Mouse (Mus musculus) midbrain, embryonic 15.5 days (tissue): ENCODE results near the gene Pah. TPM values are rescaled to one million over a fixed set of nuclear protein-coding genes. Genes with fewer than 3 reads are reported as not detected.

ENCODE experiments used
- ATAC-seq: fragments of 200-750 bp; cut with Nextera tagmentation; replicated peaks from 2 replicates; pipeline ENCODE4 v1.8.0; 2017; ENCODE audit warnings: moderate TSS enrichment
- H3K27ac ChIP-seq: fragments of 300-500 bp; sonication (generic); 2 replicates; pipeline ENCODE4 v1.5.1; 2015; ENCODE audit warnings: mild to moderate bottlenecking, inconsistent platforms
- H3K27me3 ChIP-seq: fragments of 300-500 bp; sonication (generic); replicated peaks from 2 replicates; pipeline ENCODE4 v1.6.1; 2015; ENCODE audit warnings: inconsistent platforms
- H3K36me3 ChIP-seq: fragments of 300-500 bp; sonication (generic); replicated peaks from 2 replicates; pipeline ENCODE4 v1.6.1; 2015; ENCODE audit warnings: inconsistent platforms
- H3K4me1 ChIP-seq: fragments of 300-500 bp; sonication (generic); 2 replicates; pipeline ENCODE4 v1.6.1; 2015; ENCODE audit warnings: inconsistent platforms
- H3K4me2 ChIP-seq: fragments of 300-500 bp; sonication (generic); 2 replicates; pipeline ENCODE4 v1.6.1; 2015; ENCODE audit warnings: inconsistent platforms, mild to moderate bottlenecking, moderate library complexity
- H3K4me3 ChIP-seq: fragments of 300-500 bp; sonication (generic); 2 replicates; pipeline ENCODE4 v1.5.1; 2015; ENCODE audit warnings: mild to moderate bottlenecking, inconsistent platforms
- H3K9ac ChIP-seq: fragments of 300-500 bp; sonication (generic); 2 replicates; pipeline ENCODE4 v1.6.1; 2015; ENCODE audit warnings: mild to moderate bottlenecking, inconsistent platforms
- H3K9me3 ChIP-seq: fragments of 300-500 bp; sonication (generic); 2 replicates; pipeline ENCODE4 v1.6.1; 2016; ENCODE audit warnings: inconsistent platforms
- WGBS: fragments of 180-500 bp; shearing (Covaris S2); methylation state at CpG from one replicate; pipeline ENCODE4 v1.1.7; 2015; ENCODE audit warnings: mixed read lengths; 5-methylcytosine and 5-hydroxymethylcytosine counted together
- polyA plus RNA-seq: library from polyadenylated mRNA; unstranded; fragments of >200 nt; fragmentation: Nextera tagmentation; extraction: Ambion mirVana; gene quantifications from 2 replicates; pipeline ENCODE4 v1.2.1, GENCODE M21; 2015

Pah gene
- polyA plus RNA-seq, 1 experiment from 2014 or later: not detected

- no peaks in the 10 kb centered on the region for H3K27me3 ChIP-seq
- H3K9me3 ChIP-seq: no peaks in the 10 kb centered on the region
- no peak overlapping the region for H3K27ac ChIP-seq
- H3K4me2 ChIP-seq: no peak overlapping the region
- no peak overlapping the region for H3K4me3 ChIP-seq
- ATAC-seq: no peak
- no peak overlapping the region for H3K9ac ChIP-seq
- H3K4me1 ChIP-seq: no peaks in the 10 kb centered on the region
- H3K36me3 ChIP-seq: no peaks in the 10 kb centered on the region
- WGBS: 95% methylated on average over 2 of the region's 2 CpGs
These were observed 3.0 kb upstream of the Pah start for GRCm38 (mm10) chr10:87518585-87518984.

DNA sequence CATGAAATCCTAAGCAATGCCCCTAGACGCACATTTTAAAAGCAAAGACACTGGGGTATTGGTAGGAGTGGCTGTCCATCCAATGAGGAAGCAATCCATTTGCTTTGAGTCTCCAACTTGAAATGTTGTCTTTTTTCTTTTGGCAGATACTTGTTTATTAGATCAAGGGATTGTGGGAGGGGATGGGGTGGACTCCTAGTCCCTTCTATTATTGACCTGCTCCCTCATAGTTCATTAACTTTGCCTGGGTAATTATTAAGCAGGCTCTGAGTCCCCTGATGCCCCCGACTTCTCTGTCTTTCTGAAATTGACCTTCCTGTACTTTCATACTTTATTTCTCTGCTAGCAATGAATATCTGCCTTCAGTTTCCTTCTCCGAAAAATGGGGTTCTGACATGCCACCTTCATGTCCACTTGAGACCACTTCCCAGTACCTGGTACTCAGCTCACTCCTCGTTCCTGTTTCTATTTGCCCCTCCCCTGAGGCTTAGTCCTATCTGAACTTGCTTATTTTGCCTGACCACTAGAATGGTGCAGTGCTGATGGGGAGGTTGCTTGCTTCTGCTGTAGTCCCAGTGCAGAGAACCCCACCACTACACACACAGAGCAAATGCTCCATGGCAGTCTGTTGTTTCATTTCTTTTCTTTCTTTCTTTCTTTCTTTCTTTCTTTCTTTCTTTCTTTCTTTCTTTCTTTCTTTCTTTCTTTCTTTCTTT, 1.0 kb upstream of the Pah start:
- no peaks in the 10 kb centered on the region for H3K4me1 ChIP-seq
- 83% methylated on average over 4 of the region's 4 CpGs for WGBS
- H3K9me3 ChIP-seq: no peaks in the 10 kb centered on the region
- no peak overlapping the region for H3K4me2 ChIP-seq
- no peak for ATAC-seq
- no peak overlapping the region for H3K4me3 ChIP-seq
- H3K9ac ChIP-seq: no peak overlapping the region
- no peaks in the 10 kb centered on the region for H3K27me3 ChIP-seq
- H3K36me3 ChIP-seq: no peaks in the 10 kb centered on the region
- H3K27ac ChIP-seq: no peak overlapping the region

DNA sequence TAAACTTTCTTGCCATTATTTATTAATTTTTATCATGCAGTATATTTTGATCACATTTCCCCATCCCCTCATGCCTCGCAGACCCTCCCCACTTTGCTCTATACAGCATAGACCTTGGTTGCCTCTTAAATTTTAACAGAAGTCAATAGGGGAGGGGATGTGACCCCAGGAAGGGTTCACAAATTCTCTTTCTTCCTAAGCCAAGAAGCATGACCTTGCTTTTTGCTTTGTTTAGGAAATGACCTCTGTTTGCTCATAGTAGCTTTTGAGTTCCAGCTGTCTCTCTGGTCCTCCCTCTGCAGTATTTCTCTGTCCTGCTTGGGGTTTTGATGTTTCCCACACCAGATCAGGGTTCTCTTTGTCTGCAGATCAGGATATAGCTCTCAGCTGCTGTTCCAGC, 12.6 kb downstream of the Pah start:
- Histone ChIP-seq H3K4me2 (no peak overlapping the region), H3K27me3 (no peaks in the 10 kb centered on the region), H3K4me3 (no peak overlapping the region), H3K27ac (no peak overlapping the region), H3K36me3 (no peaks in the 10 kb centered on the region), H3K9me3 (no peaks in the 10 kb centered on the region), H3K4me1 (no peaks in the 10 kb centered on the region), H3K9ac (no peak overlapping the region)
- no peak for ATAC-seq
- WGBS: 91% methylated on average over 1 of the region's 1 CpGs

DNA sequence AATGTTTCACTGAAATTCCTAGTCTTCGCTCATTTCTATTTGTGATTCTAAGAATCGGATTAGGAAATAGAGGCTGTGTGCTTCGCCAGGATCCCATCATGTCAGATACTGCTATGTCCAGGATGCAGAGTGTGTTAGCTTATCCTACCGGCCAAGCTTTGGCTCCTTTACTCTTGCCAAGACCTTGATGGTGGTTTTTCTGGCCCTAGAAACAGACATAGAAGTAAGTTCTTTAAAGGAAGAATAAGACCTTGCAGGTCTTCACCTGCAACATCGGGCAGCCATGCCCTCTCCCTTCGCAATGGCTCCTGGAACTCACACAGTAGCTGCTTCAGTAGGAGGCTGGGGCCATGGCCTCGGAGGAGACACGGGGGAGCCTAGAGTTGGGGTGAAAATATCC, 24.2 kb downstream of the Pah start:
- no peaks in the 10 kb centered on the region for H3K9me3 ChIP-seq
- no peak overlapping the region for H3K9ac ChIP-seq
- H3K27me3 ChIP-seq: no peaks in the 10 kb centered on the region
- no peak overlapping the region for H3K4me2 ChIP-seq
- H3K4me1 ChIP-seq: no peaks in the 10 kb centered on the region
- 88% methylated on average over 8 of the region's 8 CpGs for WGBS
- H3K36me3 ChIP-seq: no peaks in the 10 kb centered on the region
- no peak overlapping the region for H3K27ac ChIP-seq
- H3K4me3 ChIP-seq: no peak overlapping the region
- ATAC-seq: no peak

- Histone ChIP-seq H3K9ac (no peak overlapping the region), H3K9me3 (no peaks in the 10 kb centered on the region), H3K27me3 (no peaks in the 10 kb centered on the region), H3K27ac (no peak overlapping the region), H3K4me3 (no peak overlapping the region), H3K36me3 (no peaks in the 10 kb centered on the region), H3K4me2 (no peak overlapping the region), H3K4me1 (no peaks in the 10 kb centered on the region)
- ATAC-seq: no peak
- 31% methylated on average over 19 of the region's 19 CpGs for WGBS
These were observed 25.0 kb downstream of the Pah start for GRCm38 (mm10) chr10:87546299-87547234.

DNA sequence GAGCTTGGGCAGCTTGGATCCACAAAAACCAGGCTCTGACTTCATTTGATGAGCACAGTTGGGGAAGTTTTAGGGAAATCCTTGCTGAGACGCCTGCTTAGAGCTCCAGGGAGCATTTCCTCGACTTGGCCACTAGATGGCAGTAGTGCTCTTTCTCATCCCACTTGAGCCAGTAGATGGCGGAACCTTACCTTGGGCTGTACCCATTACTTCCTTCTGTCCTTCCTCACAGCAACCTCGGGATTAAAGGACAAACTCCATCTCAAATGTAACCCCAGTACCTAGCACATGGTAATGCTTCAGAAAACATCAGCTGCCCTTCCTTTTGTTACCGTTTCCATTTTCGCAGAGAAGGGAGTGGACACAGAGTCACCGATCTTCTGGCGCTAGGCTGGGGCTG, 31.1 kb downstream of the Pah start:
- H3K27ac ChIP-seq: no peak overlapping the region
- peak; percentile 83 for ATAC-seq
- 31% methylated on average over 8 of the region's 8 CpGs for WGBS
- no peaks in the 10 kb centered on the region for H3K27me3 ChIP-seq
- 0 out of 2 replicates have a peak overlapping the region, but pooled peaks have one; percentile 21 for H3K4me3 ChIP-seq
- H3K4me1 ChIP-seq: peaks cover 3% of the 10 kb centered on the region; the same call in 1 of the 2 replicates
- no peaks in the 10 kb centered on the region for H3K36me3 ChIP-seq
- no peak overlapping the region for H3K9ac ChIP-seq
- peak overlapping the region; percentile 39 for H3K4me2 ChIP-seq
- no peaks in the 10 kb centered on the region for H3K9me3 ChIP-seq

DNA sequence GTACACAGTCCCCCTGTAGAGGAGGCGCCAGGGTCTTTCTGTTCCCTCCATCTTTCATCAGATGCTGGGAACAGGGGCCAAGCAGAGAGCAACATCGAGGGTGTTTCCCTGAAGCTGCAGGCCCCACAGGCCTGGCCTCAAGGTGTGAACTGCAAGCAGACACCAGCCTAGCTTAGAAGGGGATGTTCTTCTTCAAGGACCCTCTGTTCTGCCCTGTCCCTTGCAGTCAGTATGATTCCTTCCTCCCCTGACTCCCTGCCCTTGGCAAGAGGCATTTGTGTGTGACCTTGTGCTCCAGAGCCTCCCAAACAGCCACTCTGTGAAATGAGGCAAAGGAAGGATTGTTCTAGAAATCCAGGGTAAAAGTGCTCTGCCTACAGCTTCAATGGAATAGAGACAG, 34.8 kb downstream of the Pah start:
- Histone ChIP-seq H3K4me2 (no peak overlapping the region), H3K9ac (no peak overlapping the region), H3K9me3 (no peaks in the 10 kb centered on the region), H3K27ac (no peak overlapping the region), H3K27me3 (no peaks in the 10 kb centered on the region), H3K4me3 (no peak overlapping the region), H3K4me1 (peaks cover 3% of the 10 kb centered on the region; the same call in 1 of the 2 replicates), H3K36me3 (no peaks in the 10 kb centered on the region)
- WGBS: 79% methylated on average over 2 of the region's 2 CpGs
- ATAC-seq: no peak

DNA sequence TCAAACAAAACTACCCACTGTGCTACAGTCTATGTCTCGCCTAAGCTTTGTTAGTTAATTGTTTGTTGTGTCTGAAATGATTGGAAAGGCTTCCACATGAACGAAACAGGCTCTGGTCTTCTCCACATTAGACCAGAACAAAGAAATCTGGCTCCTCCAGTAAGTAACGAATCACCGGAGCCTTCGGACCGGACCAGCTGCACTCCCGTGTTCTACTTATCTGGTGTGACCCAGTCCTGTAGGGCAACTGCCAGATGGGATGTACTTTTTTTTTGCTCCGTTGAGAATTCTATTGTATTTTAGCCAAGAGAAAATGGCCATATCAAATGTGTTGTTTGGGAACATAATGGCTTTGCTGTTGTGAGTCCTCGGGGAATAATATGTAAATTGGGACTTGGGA, 42.2 kb downstream of the Pah start:
- no peaks in the 10 kb centered on the region for H3K9me3 ChIP-seq
- WGBS: 38% methylated on average over 9 of the region's 9 CpGs
- no peak overlapping the region for H3K4me3 ChIP-seq
- no peaks in the 10 kb centered on the region for H3K36me3 ChIP-seq
- H3K9ac ChIP-seq: no peak overlapping the region
- ATAC-seq: no peak
- H3K4me2 ChIP-seq: no peak overlapping the region
- no peak overlapping the region for H3K27ac ChIP-seq
- H3K27me3 ChIP-seq: no peaks in the 10 kb centered on the region
- no peaks in the 10 kb centered on the region for H3K4me1 ChIP-seq

DNA sequence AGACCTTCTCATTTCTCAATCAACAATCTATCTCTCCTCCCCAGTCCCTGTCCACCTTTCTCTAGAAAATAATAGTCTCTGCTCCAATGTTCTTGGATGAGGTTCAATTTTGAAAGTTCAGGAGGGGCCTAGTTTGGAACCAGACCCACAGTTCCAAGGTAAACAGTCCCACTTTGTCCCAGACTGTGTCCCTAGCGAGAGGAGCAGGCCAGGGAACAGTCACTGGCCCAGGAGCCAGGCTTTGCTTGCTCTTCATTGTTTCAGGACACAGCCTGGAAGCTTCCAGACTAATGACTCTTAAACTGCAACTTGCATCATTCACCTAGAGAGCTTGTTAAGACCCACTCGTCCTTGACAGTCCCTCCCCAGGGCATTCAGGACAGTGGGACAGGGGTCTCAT, 44.1 kb downstream of the Pah start:
- Histone ChIP-seq H3K27me3 (no peaks in the 10 kb centered on the region), H3K9me3 (no peaks in the 10 kb centered on the region), H3K36me3 (no peaks in the 10 kb centered on the region), H3K9ac (no peak overlapping the region), H3K4me3 (no peak overlapping the region), H3K4me2 (no peak overlapping the region), H3K4me1 (no peaks in the 10 kb centered on the region), H3K27ac (no peak overlapping the region)
- 71% methylated on average over 2 of the region's 2 CpGs for WGBS
- ATAC-seq: no peak

GRCm38 (mm10) chr10:87572500-87572899, 50.9 kb downstream of the Pah start:
- no peak for ATAC-seq
- H3K27me3 ChIP-seq: no peaks in the 10 kb centered on the region
- H3K36me3 ChIP-seq: no peaks in the 10 kb centered on the region
- no peak overlapping the region for H3K27ac ChIP-seq
- 83% methylated on average over 4 of the region's 4 CpGs for WGBS
- H3K4me1 ChIP-seq: no peaks in the 10 kb centered on the region
- no peak overlapping the region for H3K9ac ChIP-seq
- H3K9me3 ChIP-seq: 0 out of 2 replicates have a peak, but pooled peaks cover 5% of the 10 kb centered on the region
- no peak overlapping the region for H3K4me3 ChIP-seq
- H3K4me2 ChIP-seq: no peak overlapping the region

DNA sequence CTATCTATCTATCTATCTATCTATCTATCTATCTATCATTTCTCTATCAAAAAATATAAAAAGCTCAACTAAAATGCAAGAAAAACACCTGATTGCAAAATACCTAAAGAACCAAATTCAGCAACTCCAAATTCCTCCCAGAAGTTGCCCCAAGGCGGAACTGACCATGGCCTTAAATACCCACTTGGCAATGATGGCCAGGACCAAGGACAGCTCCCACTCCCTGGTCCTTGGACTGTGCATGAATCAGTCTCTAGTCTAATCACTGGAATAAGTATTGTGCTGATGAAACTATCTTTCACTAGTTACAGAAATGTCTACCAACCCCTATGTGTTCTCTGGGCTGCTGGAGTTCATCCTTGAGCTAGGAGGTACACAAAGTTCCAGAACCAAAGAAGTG, 65.1 kb downstream of the Pah start:
- no peak overlapping the region for H3K4me2 ChIP-seq
- H3K27me3 ChIP-seq: no peaks in the 10 kb centered on the region
- no peaks in the 10 kb centered on the region for H3K9me3 ChIP-seq
- 86% methylated on average over 1 of the region's 1 CpGs for WGBS
- ATAC-seq: no peak
- H3K36me3 ChIP-seq: no peaks in the 10 kb centered on the region
- no peak overlapping the region for H3K4me3 ChIP-seq
- H3K27ac ChIP-seq: no peak overlapping the region
- no peak overlapping the region for H3K9ac ChIP-seq
- no peaks in the 10 kb centered on the region for H3K4me1 ChIP-seq

- Histone ChIP-seq H3K9me3 (no peaks in the 10 kb centered on the region), H3K27ac (no peak overlapping the region), H3K36me3 (no peaks in the 10 kb centered on the region), H3K27me3 (no peaks in the 10 kb centered on the region), H3K9ac (no peak overlapping the region), H3K4me3 (no peak overlapping the region), H3K4me1 (peaks cover 4% of the 10 kb centered on the region; the same call in 1 of the 2 replicates), H3K4me2 (no peak overlapping the region)
- ATAC-seq: no peak
- 49% methylated on average over 2 of the region's 2 CpGs for WGBS
These were observed 72.3 kb downstream of the Pah start for GRCm38 (mm10) chr10:87593916-87594315.
